Mouse (Mus musculus): ENCODE data around the gene Efnb3.

- TF ChIP-seq POLR2A (IDR thresholded peaks at IDR 0.05; ENCODE audit: insufficient read length, low read depth) (no peak), MAX (IDR thresholded peaks at IDR 0.05; ENCODE audit: low read depth) (no peak), SRF (IDR thresholded peaks at IDR 0.05; ENCODE audit: control insufficient read depth, insufficient read length, low read depth) (no peak), POLR2AphosphoS2 (IDR thresholded peaks at IDR 0.05; ENCODE audit: insufficient read length, low read depth) (no peak), TCF12 (IDR thresholded peaks at IDR 0.05; ENCODE audit: insufficient read depth, poor library complexity, severe bottlenecking) (no peak), REST (IDR thresholded peaks at IDR 0.05; ENCODE audit: insufficient read depth, insufficient read length) (no peak), MYOG (IDR thresholded peaks at IDR 0.05; ENCODE audit: control insufficient read depth in 1 of 3, insufficient read depth in 1 of 3, insufficient read length in 2 of 3, low read depth in 2 of 3) (no peak), USF1 (IDR thresholded peaks at IDR 0.05; ENCODE audit: low read depth) (no peak), MYOD1 (IDR thresholded peaks at IDR 0.05; ENCODE audit: control insufficient read depth in 1 of 3, insufficient read length in 2 of 3, low read depth in 2 of 3) (no peak), E2F4 (IDR thresholded peaks at IDR 0.05; ENCODE audit: insufficient read depth) (no peak), CEBPB (IDR thresholded peaks at IDR 0.05; ENCODE audit: insufficient read depth, poor library complexity, severe bottlenecking) (no peak)
Observed at GRCm38 (mm10) chr11:69551310-69551709, 8.7 kb downstream of the Efnb3 start.

Measured in myocyte (in vitro differentiated cells).